Mouse (Mus musculus) hindbrain, embryonic 11.5 days (tissue): ENCODE measurements around the gene Suco. TPM values are rescaled to one million over a fixed set of nuclear protein-coding genes. Genes with fewer than 3 reads are reported as not detected.

ENCODE experiments used
- ATAC-seq: fragments of 200-750 bp; cut with Nextera tagmentation; 2 replicates; pipeline ENCODE4 v1.8.0; 2017; ENCODE audit warnings: mild to moderate bottlenecking, moderate TSS enrichment, moderate library complexity; ENCODE audit not compliant: low FRiP score
- DNase-seq: peaks from one replicate; pipeline ENCODE4 v3.0.0-alpha.2; 2015; ENCODE audit warnings: low spot score
- H3K27ac ChIP-seq: fragments of 300-500 bp; sonication (generic); 2 replicates; pipeline ENCODE4 v1.5.1; 2014; ENCODE audit warnings: mild to moderate bottlenecking, low read depth, low read length
- H3K27me3 ChIP-seq: fragments of 300-500 bp; sonication (generic); 2 replicates; pipeline ENCODE4 v1.6.1; 2014; ENCODE audit warnings: mild to moderate bottlenecking, low read length, moderate library complexity, mixed read lengths; ENCODE audit not compliant: control insufficient read depth, insufficient read depth
- H3K36me3 ChIP-seq: fragments of 300-500 bp; sonication (generic); 2 replicates; pipeline ENCODE4 v1.6.1; 2014; ENCODE audit warnings: mild to moderate bottlenecking, low read length, moderate library complexity, mixed read lengths; ENCODE audit not compliant: control insufficient read depth, insufficient read depth
- H3K4me1 ChIP-seq: fragments of 300-500 bp; sonication (generic); replicated peaks from 2 replicates; pipeline ENCODE4 v1.6.1; 2014; ENCODE audit warnings: low read length, mixed read lengths; ENCODE audit not compliant: control insufficient read depth, insufficient read depth
- H3K4me2 ChIP-seq: fragments of 300-500 bp; sonication (generic); replicated peaks from 2 replicates; pipeline ENCODE4 v1.6.1; 2014; ENCODE audit warnings: mild to moderate bottlenecking, low read depth, low read length
- H3K4me3 ChIP-seq: fragments of 300-500 bp; sonication (generic); 2 replicates; pipeline ENCODE4 v1.5.1; 2014; ENCODE audit warnings: low read depth, low read length
- H3K9ac ChIP-seq: fragments of 300-500 bp; sonication (generic); 2 replicates; pipeline ENCODE4 v1.6.1; 2014; ENCODE audit warnings: low read depth, low read length
- H3K9me3 ChIP-seq: fragments of 300-500 bp; sonication (generic); 2 replicates; pipeline ENCODE4 v1.6.1; 2016; ENCODE audit warnings: low read length; ENCODE audit not compliant: control insufficient read depth
- whole genome bisulfite sequencing: fragments of 180-500 bp; shearing (Covaris S2); extraction: QIAGEN DNeasy Blood & Tissue Kit; methylation state at CpG from one replicate; pipeline ENCODE4 v1.1.7; 2014; 5-methylcytosine and 5-hydroxymethylcytosine counted together
- polyA plus RNA-seq: library from polyadenylated mRNA; unstranded; fragments of >200 nt; fragmentation: Nextera tagmentation; extraction: Ambion mirVana; gene quantifications from 2 replicates; pipeline ENCODE4 v1.2.1, GENCODE M21; 2014

The Suco gene
- polyA plus RNA-seq, 1 experiment from 2014 or later = 33.0 TPM

GRCm38 (mm10) chr1:161916036-161916435, 39.6 kb upstream of the Suco start:
- DNase-seq (no peak), ATAC-seq (no peak)
- no peaks in the 10 kb centered on the region for H3K36me3 ChIP-seq
- no peak overlapping the region for H3K9ac ChIP-seq
- WGBS = 38% methylated on average over 3 of the region's 3 CpGs
- H3K27me3 ChIP-seq = no peaks in the 10 kb centered on the region
- no peak overlapping the region for H3K4me2 ChIP-seq
- H3K9me3 ChIP-seq = no peaks in the 10 kb centered on the region
- H3K4me3 ChIP-seq = no peak overlapping the region
- no peak overlapping the region for H3K27ac ChIP-seq
- no peaks in the 10 kb centered on the region for H3K4me1 ChIP-seq

GRCm38 (mm10) chr1:161913648-161913984, 37.1 kb upstream of the Suco start:
- no peaks in the 10 kb centered on the region for H3K9me3 ChIP-seq
- no peaks in the 10 kb centered on the region for H3K4me1 ChIP-seq
- no peak overlapping the region for H3K4me3 ChIP-seq
- H3K27ac ChIP-seq = no peak overlapping the region
- no peaks in the 10 kb centered on the region for H3K36me3 ChIP-seq
- no peak overlapping the region for H3K4me2 ChIP-seq
- no peak for ATAC-seq
- no peak for DNase-seq
- H3K9ac ChIP-seq = no peak overlapping the region
- H3K27me3 ChIP-seq = no peaks in the 10 kb centered on the region
- WGBS = 71% methylated on average over 7 of the region's 7 CpGs

- Histone ChIP-seq H3K4me3 (no peak overlapping the region), H3K27me3 (no peaks in the 10 kb centered on the region), H3K27ac (no peak overlapping the region), H3K4me1 (no peaks in the 10 kb centered on the region), H3K36me3 (no peaks in the 10 kb centered on the region), H3K9ac (no peak overlapping the region), H3K4me2 (no peak overlapping the region), H3K9me3 (no peaks in the 10 kb centered on the region)
- DNase-seq (no peak), ATAC-seq (no peak)
- WGBS = 69% methylated on average over 4 of the region's 4 CpGs
These were observed 36.6 kb upstream of the Suco start for GRCm38 (mm10) chr1:161912940-161913647.

- no peak for ATAC-seq
- WGBS = 75% methylated on average over 8 of the region's 8 CpGs
- no peaks in the 10 kb centered on the region for H3K27me3 ChIP-seq
These were observed 32.6 kb upstream of the Suco start for GRCm38 (mm10) chr1:161909074-161909473.

GRCm38 (mm10) chr1:161907795-161908457, 31.4 kb upstream of the Suco start:
- Histone ChIP-seq H3K9ac (no peak overlapping the region), H3K27ac (no peak overlapping the region), H3K27me3 (no peaks in the 10 kb centered on the region), H3K9me3 (no peaks in the 10 kb centered on the region), H3K4me3 (no peak overlapping the region), H3K4me2 (no peak overlapping the region), H3K4me1 (no peaks in the 10 kb centered on the region), H3K36me3 (no peaks in the 10 kb centered on the region)
- 50% methylated on average over 2 of the region's 2 CpGs for WGBS
- ATAC-seq (no peak), DNase-seq (no peak)

More at GRCm38 (mm10) chr1:161909074-161909473, 32.6 kb upstream of the Suco start:
- H3K9ac ChIP-seq = no peak overlapping the region
- no peak overlapping the region for H3K27ac ChIP-seq
- no peaks in the 10 kb centered on the region for H3K36me3 ChIP-seq
- no peaks in the 10 kb centered on the region for H3K9me3 ChIP-seq
- H3K4me1 ChIP-seq = no peaks in the 10 kb centered on the region
- H3K4me2 ChIP-seq = no peak overlapping the region
- no peak overlapping the region for H3K4me3 ChIP-seq
- no peak for DNase-seq

- H3K27me3 ChIP-seq = no peaks in the 10 kb centered on the region
- DNase-seq = no peak
- no peak overlapping the region for H3K4me3 ChIP-seq
- H3K27ac ChIP-seq = no peak overlapping the region
- no peak overlapping the region for H3K4me2 ChIP-seq
- H3K9me3 ChIP-seq = no peaks in the 10 kb centered on the region
- no peaks in the 10 kb centered on the region for H3K4me1 ChIP-seq
- 88% methylated on average over 4 of the region's 4 CpGs for WGBS
- ATAC-seq = no peak
- H3K9ac ChIP-seq = no peak overlapping the region
- no peaks in the 10 kb centered on the region for H3K36me3 ChIP-seq
These were observed 30.6 kb upstream of the Suco start for GRCm38 (mm10) chr1:161907111-161907510.

- Histone ChIP-seq H3K27ac (no peak overlapping the region), H3K4me3 (no peak overlapping the region), H3K36me3 (no peaks in the 10 kb centered on the region), H3K4me2 (no peak overlapping the region), H3K4me1 (no peaks in the 10 kb centered on the region), H3K9me3 (no peaks in the 10 kb centered on the region), H3K27me3 (no peaks in the 10 kb centered on the region), H3K9ac (no peak overlapping the region)
- ATAC-seq (no peak), DNase-seq (no peak)
- WGBS = 83% methylated on average over 9 of the region's 9 CpGs
These were observed 26.4 kb upstream of the Suco start for GRCm38 (mm10) chr1:161902692-161903452.

- no peak for DNase-seq
- no peaks in the 10 kb centered on the region for H3K36me3 ChIP-seq
- no peak for ATAC-seq
- no peak overlapping the region for H3K4me2 ChIP-seq
- H3K9me3 ChIP-seq = no peaks in the 10 kb centered on the region
- H3K27me3 ChIP-seq = no peaks in the 10 kb centered on the region
- no peaks in the 10 kb centered on the region for H3K4me1 ChIP-seq
- WGBS = 60% methylated on average over 2 of the region's 2 CpGs
- no peak overlapping the region for H3K4me3 ChIP-seq
- no peak overlapping the region for H3K9ac ChIP-seq
- H3K27ac ChIP-seq = no peak overlapping the region
These were observed 23.6 kb upstream of the Suco start for GRCm38 (mm10) chr1:161900129-161900528.
